Mouse (Mus musculus) MEL (cell line): ENCODE data around the gene Creb3.

Experiments
- CTCF ChIP-seq, 3 experiments: IDR thresholded peaks in 2 of 3; conservative IDR thresholded peaks in 1 of 3; 2 replicates each; pipeline ENCODE4 v1.5.1; 2011 to 2012; ENCODE audit warnings: low read length in 3 of 3, low read depth in 2 of 3, mild to moderate bottlenecking in 2 of 3, improper control_type of control experiment in 1 of 3, inconsistent platforms in 1 of 3, mixed read lengths in 1 of 3, moderate library complexity in 1 of 3; ENCODE audit not compliant: control insufficient read depth in 1 of 3, insufficient read depth in 1 of 3, poor library complexity in 1 of 3, severe bottlenecking in 1 of 3
- MYC ChIP-seq: IDR thresholded peaks from 2 replicates; pipeline ENCODE4 v1.6.1; 2011; ENCODE audit warnings: low read depth, mild to moderate bottlenecking, low read length, improper control_type of control experiment, moderate library complexity
- NELFE ChIP-seq: IDR thresholded peaks from 2 replicates; pipeline ENCODE4 v1.6.1; 2011; ENCODE audit warnings: low read depth, low read length, improper control_type of control experiment
- POLR2A ChIP-seq, 2 experiments: IDR thresholded peaks; 2 replicates each; pipeline ENCODE4 v1.6.1; 2011 to 2012; ENCODE audit warnings: low read length in 2 of 2, mild to moderate bottlenecking in 2 of 2, control low read depth in 1 of 2, improper control_type of control experiment in 1 of 2, low read depth in 1 of 2, moderate library complexity in 1 of 2; ENCODE audit not compliant: control insufficient read depth in 1 of 2, insufficient read depth in 1 of 2, poor library complexity in 1 of 2
- POLR2AphosphoS2 ChIP-seq: IDR thresholded peaks from 2 replicates; pipeline ENCODE4 v1.6.1; 2011; ENCODE audit warnings: low read length, improper control_type of control experiment
- TCF12 ChIP-seq: IDR thresholded peaks from 2 replicates; pipeline ENCODE4 v1.6.1; 2014; ENCODE audit warnings: low read depth, mild to moderate bottlenecking, inconsistent platforms, low read length, improper control_type of control experiment, moderate library complexity

DNA sequence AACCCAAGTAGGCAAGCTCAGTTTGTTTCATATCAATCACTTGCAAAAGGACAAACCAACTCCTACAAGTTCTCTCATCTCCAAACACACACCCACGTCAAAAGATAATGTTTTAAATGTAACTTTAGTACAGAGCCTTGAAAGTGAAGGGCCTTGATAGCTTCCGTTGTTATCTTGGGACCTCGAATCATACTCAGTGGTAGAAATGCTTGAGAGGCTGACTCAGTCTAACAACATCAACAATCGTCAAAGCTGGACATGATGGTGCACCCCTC lies 1.4 kb downstream of the Creb3 start:
- TF ChIP-seq POLR2AphosphoS2 (no peak), POLR2A (IDR thresholded peaks at IDR 0.05; ENCODE audit: control insufficient read depth in 1 of 2, insufficient read depth in 1 of 2, low read depth in 1 of 2, low read length in 2 of 2, poor library complexity in 1 of 2) (no peak), TCF12 (no peak; the same call in 1 of the 2 replicates), CTCF (IDR thresholded peaks at IDR 0.05 in 2 of 3, conservative IDR thresholded peaks at IDR 0.05 in 1 of 3; ENCODE audit: control insufficient read depth in 1 of 3, insufficient read depth in 1 of 3, low read depth in 2 of 3, low read length in 3 of 3, poor library complexity in 1 of 3, severe bottlenecking in 1 of 3) (no peak), MYC (no peak), NELFE (no peak)
